Mouse (Mus musculus) heart, embryonic 14.5 days (tissue): ENCODE data around the gene Zranb1. TPM values are rescaled to one million over a fixed set of nuclear protein-coding genes. Genes with fewer than 3 reads are reported as not detected.

Source experiments
- ATAC-seq: fragments of 200-750 bp; cut with Nextera tagmentation; 2 replicates; pipeline ENCODE4 v1.8.0; 2017; ENCODE audit warnings: low read depth, moderate TSS enrichment; ENCODE audit not compliant: insufficient number of reproducible peaks, insufficient read depth, low FRiP score
- H3K27ac ChIP-seq, 2 experiments: fragments of 200-500 bp in 1 of 2; fragments of 300-500 bp in 1 of 2; sonication (generic) in 1 of 2; replicated peaks in 1 of 2; 2 replicates each; pipeline ENCODE4 v1.5.1; 2012 to 2014; ENCODE audit warnings: low read depth in 2 of 2, low read length in 2 of 2, control low read depth in 1 of 2, mild to moderate bottlenecking in 1 of 2, mixed read lengths in 1 of 2; ENCODE audit not compliant: control insufficient read depth in 1 of 2, insufficient read depth in 1 of 2
- H3K27me3 ChIP-seq: fragments of 300-500 bp; sonication (generic); 2 replicates; pipeline ENCODE4 v1.6.1; 2014; ENCODE audit warnings: mild to moderate bottlenecking, low read length, control low read depth; ENCODE audit not compliant: control insufficient read depth, insufficient read depth
- H3K36me3 ChIP-seq: fragments of 300-500 bp; sonication (generic); 2 replicates; pipeline ENCODE4 v1.6.1; 2014; ENCODE audit warnings: mild to moderate bottlenecking, control low read depth, low read length, mixed read lengths; ENCODE audit not compliant: control insufficient read depth, insufficient read depth
- H3K4me1 ChIP-seq, 2 experiments: fragments of 200-500 bp in 1 of 2; fragments of 300-500 bp in 1 of 2; sonication (generic) in 1 of 2; 2 replicates each; pipeline ENCODE4 v1.6.1; 2012 to 2014; ENCODE audit warnings: low read length in 2 of 2, control low read depth in 1 of 2, mixed read lengths in 1 of 2; ENCODE audit not compliant: control insufficient read depth in 2 of 2, insufficient read depth in 2 of 2
- H3K4me2 ChIP-seq: fragments of 300-500 bp; sonication (generic); 2 replicates; pipeline ENCODE4 v1.6.1; 2014; ENCODE audit warnings: mild to moderate bottlenecking, low read length
- H3K4me3 ChIP-seq, 2 experiments: fragments of 200-500 bp in 1 of 2; fragments of 300-500 bp in 1 of 2; sonication (generic) in 1 of 2; 2 replicates each; pipeline ENCODE4 v1.5.1; 2012 to 2014; ENCODE audit warnings: low read length in 2 of 2, mild to moderate bottlenecking in 2 of 2, control low read depth in 1 of 2, low read depth in 1 of 2, moderate library complexity in 1 of 2; ENCODE audit not compliant: control insufficient read depth in 1 of 2, insufficient read depth in 1 of 2
- H3K9ac ChIP-seq: fragments of 300-500 bp; sonication (generic); 2 replicates; pipeline ENCODE4 v1.6.1; 2014; ENCODE audit warnings: mild to moderate bottlenecking, low read length
- H3K9me3 ChIP-seq: fragments of 300-500 bp; sonication (generic); 2 replicates; pipeline ENCODE4 v1.6.1; 2016; ENCODE audit warnings: low read length, control low read depth; ENCODE audit not compliant: control insufficient read depth
- WGBS: fragments of 180-500 bp; shearing (Covaris S2); extraction: QIAGEN DNeasy Blood & Tissue Kit; methylation state at CpG from one replicate; pipeline ENCODE4 v1.1.7; 2014; 5-methylcytosine and 5-hydroxymethylcytosine counted together
- polyA plus RNA-seq: library from polyadenylated mRNA; unstranded; fragments of >200 nt; fragmentation: Nextera tagmentation; extraction: Ambion mirVana; gene quantifications from 2 replicates; pipeline ENCODE4 v1.2.1, GENCODE M21; 2014

Zranb1 gene
- polyA plus RNA-seq, 1 experiment from 2014 or later = 13.6 TPM

- Histone ChIP-seq H3K9ac (no peak overlapping the region), H3K27ac (no peak overlapping the region), H3K27me3 (no peaks in the 10 kb centered on the region), H3K4me2 (no peak overlapping the region), H3K9me3 (no peaks in the 10 kb centered on the region), H3K4me1 (no peaks in the 10 kb centered on the region; a peak in 1 of 4 replicates), H3K36me3 (peaks cover 91% of the 10 kb centered on the region), H3K4me3 (no peak overlapping the region)
- no peak for ATAC-seq
- 90% methylated on average over 14 of the region's 14 CpGs for WGBS
These were observed 60.4 kb downstream of the Zranb1 start for GRCm38 (mm10) chr7:132991240-132991900.

- 86% methylated on average over 9 of the region's 9 CpGs for WGBS
- Histone ChIP-seq H3K4me2 (no peak overlapping the region), H3K4me1 (no peaks in the 10 kb centered on the region; a peak in 1 of 4 replicates), H3K4me3 (no peak overlapping the region), H3K9ac (no peak overlapping the region), H3K27me3 (no peaks in the 10 kb centered on the region), H3K9me3 (no peaks in the 10 kb centered on the region), H3K36me3 (peaks cover 97% of the 10 kb centered on the region), H3K27ac (no peak overlapping the region)
- ATAC-seq = no peak
These were observed 62.1 kb downstream of the Zranb1 start for GRCm38 (mm10) chr7:132992967-132993615.

DNA sequence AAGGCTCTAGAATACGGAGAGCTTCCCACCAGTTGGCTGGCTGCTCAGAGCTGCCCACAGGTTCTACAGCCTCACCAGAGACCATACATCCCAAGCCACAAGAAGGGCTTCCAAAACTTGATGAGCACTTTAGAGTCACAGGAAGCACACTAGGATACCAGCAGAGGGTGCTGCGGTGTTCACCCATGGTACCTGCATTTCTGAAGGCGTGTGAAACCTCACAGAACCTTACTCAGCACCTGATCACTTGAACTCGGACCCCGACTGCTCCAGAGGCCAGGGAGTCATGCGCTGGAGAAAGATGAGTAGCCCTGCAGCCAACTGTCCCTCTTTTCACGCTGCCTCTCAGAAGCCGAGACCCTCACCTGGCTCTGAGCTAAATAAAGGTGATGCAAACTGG is 63.2 kb downstream of the Zranb1 start:
- WGBS = 86% methylated on average over 8 of the region's 8 CpGs
- Histone ChIP-seq H3K4me1 (no peaks in the 10 kb centered on the region; a peak in 1 of 4 replicates), H3K27me3 (no peaks in the 10 kb centered on the region), H3K27ac (no peak overlapping the region), H3K4me3 (no peak overlapping the region), H3K4me2 (no peak overlapping the region), H3K9ac (no peak overlapping the region), H3K9me3 (no peaks in the 10 kb centered on the region), H3K36me3 (peaks cover 97% of the 10 kb centered on the region)
- ATAC-seq = no peak

GRCm38 (mm10) chr7:132994628-132995191 is 63.8 kb downstream of the Zranb1 start:
- Histone ChIP-seq H3K36me3 (peaks cover 94% of the 10 kb centered on the region), H3K4me2 (no peak overlapping the region), H3K27me3 (no peaks in the 10 kb centered on the region), H3K4me1 (no peaks in the 10 kb centered on the region; a peak in 1 of 4 replicates), H3K27ac (no peak overlapping the region), H3K9me3 (no peaks in the 10 kb centered on the region), H3K9ac (no peak overlapping the region), H3K4me3 (no peak overlapping the region)
- ATAC-seq = no peak
- WGBS = 70% methylated on average over 6 of the region's 6 CpGs

DNA sequence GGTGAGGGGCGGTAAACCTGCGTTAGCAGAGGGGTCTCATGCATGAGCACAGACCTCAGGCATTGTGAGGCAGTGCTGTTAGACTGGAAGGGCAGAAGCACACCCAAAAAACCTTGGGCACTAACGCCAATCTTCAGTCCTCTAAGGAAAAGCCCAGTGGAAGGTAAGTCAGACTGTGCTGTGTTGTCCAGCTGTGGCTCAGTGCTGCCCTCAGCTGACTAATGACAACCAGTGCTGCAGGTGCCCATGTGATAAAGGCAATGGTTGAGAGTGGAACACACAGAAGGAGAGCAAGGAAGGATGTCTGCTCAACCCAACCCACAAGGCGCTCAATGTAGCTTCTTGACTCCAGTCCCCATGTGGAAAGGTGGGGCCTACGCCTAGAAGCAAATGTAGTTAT is 65.4 kb downstream of the Zranb1 start:
- Histone ChIP-seq H3K36me3 (peaks cover 78% of the 10 kb centered on the region), H3K27ac (no peak overlapping the region), H3K9me3 (no peaks in the 10 kb centered on the region), H3K4me3 (no peak overlapping the region), H3K4me2 (no peak overlapping the region), H3K27me3 (no peaks in the 10 kb centered on the region), H3K9ac (no peak overlapping the region), H3K4me1 (no peaks in the 10 kb centered on the region; a peak in 1 of 4 replicates)
- WGBS = 86% methylated on average over 5 of the region's 5 CpGs
- no peak for ATAC-seq

DNA sequence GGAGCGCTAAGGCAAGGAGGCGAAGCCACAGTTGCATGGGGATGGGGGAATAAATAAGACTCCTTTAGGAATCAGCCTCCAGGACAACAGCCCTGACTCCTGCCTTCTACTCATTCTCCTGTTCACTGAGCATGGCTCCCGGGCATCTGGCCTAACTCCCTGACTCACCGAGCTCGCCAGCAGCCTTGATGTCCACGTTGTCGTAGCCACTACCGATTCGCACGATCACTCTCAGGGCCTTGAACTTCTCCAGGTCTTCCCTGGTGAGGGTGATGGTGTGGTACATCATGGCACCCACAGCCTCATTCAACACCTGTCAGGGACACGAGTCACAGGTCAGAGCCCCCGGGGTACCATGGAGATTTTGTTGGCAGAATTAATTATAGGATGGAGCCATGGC is 67.7 kb downstream of the Zranb1 start:
- Histone ChIP-seq H3K27me3 (no peaks in the 10 kb centered on the region), H3K36me3 (peaks cover 71% of the 10 kb centered on the region), H3K4me2 (no peak overlapping the region), H3K27ac (no peak overlapping the region), H3K9me3 (no peaks in the 10 kb centered on the region), H3K9ac (no peak overlapping the region), H3K4me3 (no peak overlapping the region), H3K4me1 (no peaks in the 10 kb centered on the region; a peak in 1 of 4 replicates)
- 94% methylated on average over 12 of the region's 12 CpGs for WGBS
- ATAC-seq = no peak

DNA sequence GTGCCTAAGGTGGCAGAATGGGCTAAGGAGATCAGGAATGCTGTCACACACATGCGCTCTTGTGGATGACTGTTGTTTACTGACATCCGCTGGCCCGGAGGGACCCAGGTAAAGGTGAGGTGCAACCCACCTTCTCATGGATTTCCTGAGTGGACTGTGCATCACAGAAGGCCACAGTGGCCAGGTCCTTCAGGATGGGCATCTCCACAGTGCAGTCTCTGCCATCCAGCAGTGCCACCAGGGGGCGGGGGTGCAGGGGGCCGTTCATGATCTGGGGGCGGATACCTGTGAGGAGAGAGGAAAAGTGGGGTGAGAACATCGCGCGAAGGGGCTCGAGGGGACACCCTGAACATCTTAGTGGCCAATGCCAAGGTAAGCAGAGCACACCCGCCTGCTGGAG is 68.1 kb downstream of the Zranb1 start:
- H3K36me3 ChIP-seq = peaks cover 67% of the 10 kb centered on the region

More for the DNA sequence above, 68.1 kb downstream of the Zranb1 start:
- WGBS = 92% methylated on average over 11 of the region's 11 CpGs
- Histone ChIP-seq H3K27me3 (no peaks in the 10 kb centered on the region), H3K4me2 (no peak overlapping the region), H3K9ac (no peak overlapping the region), H3K4me3 (no peak overlapping the region), H3K9me3 (no peaks in the 10 kb centered on the region), H3K4me1 (peaks cover 0 to 2% of the 10 kb centered on the region in 2 experiments; a peak in 3 of 4 replicates), H3K27ac (no peak overlapping the region)
- no peak for ATAC-seq
